Mouse (Mus musculus) heart, embryonic 14.5 days (tissue): ENCODE results near the gene Pex11g. TPM values are rescaled to one million over a fixed set of nuclear protein-coding genes. Genes with fewer than 3 reads are reported as not detected.

Source experiments
- ATAC-seq: fragments of 200-750 bp; cut with Nextera tagmentation; 2 replicates; pipeline ENCODE4 v1.8.0; 2017; ENCODE audit warnings: low read depth, moderate TSS enrichment; ENCODE audit not compliant: insufficient number of reproducible peaks, insufficient read depth, low FRiP score
- H3K27ac ChIP-seq, 2 experiments: fragments of 200-500 bp in 1 of 2; fragments of 300-500 bp in 1 of 2; sonication (generic) in 1 of 2; replicated peaks in 1 of 2; 2 replicates each; pipeline ENCODE4 v1.5.1; 2012 to 2014; ENCODE audit warnings: low read depth in 2 of 2, low read length in 2 of 2, control low read depth in 1 of 2, mild to moderate bottlenecking in 1 of 2, mixed read lengths in 1 of 2; ENCODE audit not compliant: control insufficient read depth in 1 of 2, insufficient read depth in 1 of 2
- H3K27me3 ChIP-seq: fragments of 300-500 bp; sonication (generic); 2 replicates; pipeline ENCODE4 v1.6.1; 2014; ENCODE audit warnings: mild to moderate bottlenecking, low read length, control low read depth; ENCODE audit not compliant: control insufficient read depth, insufficient read depth
- H3K36me3 ChIP-seq: fragments of 300-500 bp; sonication (generic); 2 replicates; pipeline ENCODE4 v1.6.1; 2014; ENCODE audit warnings: mild to moderate bottlenecking, control low read depth, low read length, mixed read lengths; ENCODE audit not compliant: control insufficient read depth, insufficient read depth
- H3K4me1 ChIP-seq, 2 experiments: fragments of 200-500 bp in 1 of 2; fragments of 300-500 bp in 1 of 2; sonication (generic) in 1 of 2; 2 replicates each; pipeline ENCODE4 v1.6.1; 2012 to 2014; ENCODE audit warnings: low read length in 2 of 2, control low read depth in 1 of 2, mixed read lengths in 1 of 2; ENCODE audit not compliant: control insufficient read depth in 2 of 2, insufficient read depth in 2 of 2
- H3K4me2 ChIP-seq: fragments of 300-500 bp; sonication (generic); 2 replicates; pipeline ENCODE4 v1.6.1; 2014; ENCODE audit warnings: mild to moderate bottlenecking, low read length
- H3K4me3 ChIP-seq, 2 experiments: fragments of 200-500 bp in 1 of 2; fragments of 300-500 bp in 1 of 2; sonication (generic) in 1 of 2; 2 replicates each; pipeline ENCODE4 v1.5.1; 2012 to 2014; ENCODE audit warnings: low read length in 2 of 2, mild to moderate bottlenecking in 2 of 2, control low read depth in 1 of 2, low read depth in 1 of 2, moderate library complexity in 1 of 2; ENCODE audit not compliant: control insufficient read depth in 1 of 2, insufficient read depth in 1 of 2
- H3K9ac ChIP-seq: fragments of 300-500 bp; sonication (generic); 2 replicates; pipeline ENCODE4 v1.6.1; 2014; ENCODE audit warnings: mild to moderate bottlenecking, low read length
- H3K9me3 ChIP-seq: fragments of 300-500 bp; sonication (generic); 2 replicates; pipeline ENCODE4 v1.6.1; 2016; ENCODE audit warnings: low read length, control low read depth; ENCODE audit not compliant: control insufficient read depth
- WGBS: fragments of 180-500 bp; shearing (Covaris S2); extraction: QIAGEN DNeasy Blood & Tissue Kit; methylation state at CpG from one replicate; pipeline ENCODE4 v1.1.7; 2014; 5-methylcytosine and 5-hydroxymethylcytosine counted together
- polyA plus RNA-seq: library from polyadenylated mRNA; unstranded; fragments of >200 nt; fragmentation: Nextera tagmentation; extraction: Ambion mirVana; gene quantifications from 2 replicates; pipeline ENCODE4 v1.2.1, GENCODE M21; 2014

Gene Pex11g
- polyA plus RNA-seq, 1 experiment from 2014 or later, result 5.0 TPM

DNA sequence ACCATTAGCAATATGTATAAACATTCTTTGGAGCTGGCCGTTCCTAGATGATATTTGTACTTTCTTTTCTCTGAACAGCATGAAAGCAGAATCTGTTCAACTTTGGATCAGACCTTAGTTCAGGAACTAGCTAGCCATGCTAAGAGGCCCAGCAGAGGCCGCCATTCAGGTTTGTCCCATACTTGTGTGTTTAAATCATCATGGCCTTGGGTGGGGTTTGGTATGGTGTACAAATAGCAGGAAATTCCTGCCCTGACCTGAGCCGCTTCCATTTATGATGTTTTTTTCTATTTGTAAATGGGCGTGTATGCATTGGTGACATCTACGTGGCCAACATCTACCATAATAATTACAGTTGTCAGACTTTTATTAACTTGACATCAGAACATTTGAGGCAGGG, 42.3 kb downstream of the Pex11g start:
- no peaks in the 10 kb centered on the region for H3K9me3 ChIP-seq
- H3K9ac ChIP-seq, result no peak overlapping the region
- H3K4me3 ChIP-seq, result no peak overlapping the region
- H3K36me3 ChIP-seq, result peaks cover 20% of the 10 kb centered on the region
- H3K27ac ChIP-seq, result no peak overlapping the region
- peaks cover 3 to 8% of the 10 kb centered on the region in 2 experiments for H3K4me1 ChIP-seq
- H3K27me3 ChIP-seq, result no peaks in the 10 kb centered on the region
- WGBS, result 91% methylated on average over 5 of the region's 5 CpGs
- H3K4me2 ChIP-seq, result no peak overlapping the region
- no peak for ATAC-seq

DNA sequence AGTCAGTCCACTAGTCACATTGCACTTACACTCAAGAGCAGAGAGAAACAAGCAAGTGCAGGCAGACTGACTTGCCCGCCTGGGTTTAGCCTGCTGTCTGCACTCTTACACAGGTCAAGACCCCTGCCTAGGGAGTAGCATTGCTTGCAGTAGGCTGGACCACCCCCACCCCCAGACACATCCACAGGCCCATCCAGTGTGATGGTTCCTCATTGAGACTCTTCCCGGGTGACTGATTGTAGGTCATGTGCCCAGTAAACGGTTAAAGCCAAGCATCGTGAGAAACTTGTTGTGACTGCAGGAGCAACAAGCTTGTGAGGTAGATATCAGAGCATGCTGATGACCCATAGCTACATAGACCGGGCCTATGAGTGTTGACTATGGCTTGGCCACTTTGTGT, 46.0 kb downstream of the Pex11g start:
- Histone ChIP-seq H3K4me1 (peaks cover 21 to 29% of the 10 kb centered on the region in 2 experiments), H3K27ac (no peak overlapping the region), H3K36me3 (no peaks in the 10 kb centered on the region), H3K4me3 (no peak overlapping the region), H3K9ac (no peak overlapping the region), H3K9me3 (no peaks in the 10 kb centered on the region), H3K27me3 (no peaks in the 10 kb centered on the region), H3K4me2 (no peak overlapping the region)
- 85% methylated on average over 5 of the region's 5 CpGs for WGBS
- no peak for ATAC-seq

DNA sequence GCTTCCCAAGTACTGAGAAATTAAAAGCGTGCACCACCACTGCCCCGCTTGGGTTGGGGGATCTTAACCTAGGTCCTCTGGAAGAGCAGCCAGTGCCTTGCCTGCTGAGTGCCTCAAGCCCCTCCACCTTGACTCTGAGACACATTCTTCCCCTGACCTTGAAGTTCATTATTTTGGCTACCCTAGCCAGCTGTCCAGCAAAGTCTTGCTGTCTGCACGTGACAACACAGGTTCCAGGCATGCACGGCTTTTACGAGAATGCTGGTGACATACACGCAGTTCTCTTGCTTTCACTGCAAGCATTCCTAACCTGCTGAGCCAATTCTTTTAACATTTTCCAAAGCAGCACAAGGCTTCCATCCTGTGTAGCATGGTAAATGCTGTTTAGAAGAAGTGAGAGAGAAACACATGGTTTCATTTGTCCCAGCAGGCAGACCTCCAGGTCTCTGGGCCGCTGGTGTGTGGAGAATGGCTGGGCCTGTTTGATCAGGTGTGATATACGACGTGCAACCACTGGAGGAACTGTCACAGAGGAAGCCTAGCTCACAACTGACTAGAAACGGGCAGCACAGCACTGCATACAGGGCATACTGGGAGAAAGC, 47.3 kb downstream of the Pex11g start:
- Histone ChIP-seq H3K27me3 (no peaks in the 10 kb centered on the region), H3K9me3 (no peaks in the 10 kb centered on the region), H3K4me3 (no peak overlapping the region), H3K27ac (peak overlapping the region; percentile 21 to 39), H3K36me3 (no peaks in the 10 kb centered on the region), H3K9ac (no peak overlapping the region), H3K4me2 (no peak overlapping the region), H3K4me1 (peaks cover 21 to 29% of the 10 kb centered on the region in 2 experiments)
- 60% methylated on average over 10 of the region's 10 CpGs for WGBS
- no peak for ATAC-seq

DNA sequence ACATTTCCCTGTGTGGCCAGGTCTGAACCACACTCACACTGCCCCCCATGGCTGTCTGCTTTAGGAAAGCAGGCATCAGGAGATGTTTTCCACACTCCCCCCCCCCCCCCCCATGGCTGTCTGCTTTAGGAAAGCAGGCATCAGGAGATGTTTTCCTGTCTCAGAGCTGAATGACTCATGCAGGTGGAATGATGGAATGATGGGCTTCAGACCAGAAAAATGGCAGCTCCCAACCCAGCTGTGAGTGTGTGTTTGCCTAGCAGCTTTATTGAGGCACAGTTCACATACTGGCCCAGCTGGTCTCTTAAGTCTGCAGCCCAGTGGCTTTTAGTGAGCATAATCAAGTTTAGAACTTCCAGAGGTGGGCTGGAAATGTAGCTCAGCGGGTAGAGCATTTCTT, 49.4 kb downstream of the Pex11g start:
- Histone ChIP-seq H3K27me3 (no peaks in the 10 kb centered on the region), H3K9me3 (no peaks in the 10 kb centered on the region), H3K4me1 (peaks cover 28 to 42% of the 10 kb centered on the region in 2 experiments), H3K36me3 (no peaks in the 10 kb centered on the region), H3K27ac (peak overlapping the region; percentile 60 to 72), H3K9ac (no peak overlapping the region), H3K4me2 (peak overlapping the region; percentile 33; the same call in 1 of the 2 replicates), H3K4me3 (no peak overlapping the region)
- peak; percentile 40; the same call in 1 of the 2 replicates for ATAC-seq
- 72% methylated on average over 1 of the region's 1 CpGs for WGBS

DNA sequence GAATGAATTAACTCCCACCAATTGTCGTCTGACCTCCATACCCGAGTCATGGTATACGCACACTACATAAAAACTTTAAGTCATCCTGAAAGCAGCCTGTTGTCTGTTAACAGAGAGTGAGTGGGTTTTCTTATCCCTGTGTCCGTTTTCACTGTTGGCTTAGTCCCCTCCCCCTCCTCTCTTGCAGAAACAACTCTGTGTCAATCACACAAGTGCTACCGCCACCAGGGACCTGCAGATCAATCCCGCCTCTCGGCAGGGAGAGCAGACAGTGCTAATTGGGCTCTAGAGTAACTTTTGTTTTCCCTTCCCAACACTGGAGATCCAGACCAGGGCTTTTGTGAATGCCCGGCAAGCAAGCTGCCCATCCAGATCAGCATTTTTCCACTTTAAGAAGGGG, 50.0 kb downstream of the Pex11g start:
- Histone ChIP-seq H3K27me3 (no peaks in the 10 kb centered on the region), H3K9ac (peak overlapping the region; percentile 42; the same call in 1 of the 2 replicates), H3K9me3 (no peaks in the 10 kb centered on the region), H3K27ac (peak overlapping the region; percentile 60 to 72), H3K4me3 (no peak overlapping the region), H3K36me3 (no peaks in the 10 kb centered on the region), H3K4me1 (peaks cover 28 to 44% of the 10 kb centered on the region in 2 experiments), H3K4me2 (peak overlapping the region; percentile 33)
- no peak for ATAC-seq
- 7% methylated on average over 8 of the region's 8 CpGs for WGBS

DNA sequence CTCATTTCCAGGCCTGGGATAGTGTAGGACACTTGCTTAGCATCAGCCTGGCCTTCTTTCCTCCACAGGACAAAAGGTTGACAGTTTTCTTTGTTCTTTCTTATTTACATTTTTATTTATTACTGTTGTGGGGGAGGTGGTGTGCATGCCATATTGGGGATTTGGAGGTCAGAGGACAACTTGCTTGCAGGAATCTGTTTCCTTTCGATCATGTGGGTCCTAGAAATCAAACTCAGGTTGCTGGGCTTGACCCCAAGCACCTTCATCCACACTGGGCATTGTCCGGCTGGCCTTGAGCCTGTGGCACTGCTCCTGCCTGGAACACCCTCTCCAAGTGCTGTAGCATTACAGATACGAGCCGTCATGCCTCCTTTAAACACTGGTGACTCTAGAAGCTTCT, 50.6 kb downstream of the Pex11g start:
- Histone ChIP-seq H3K4me2 (peak overlapping the region; percentile 33; the same call in 1 of the 2 replicates), H3K27ac (peak overlapping the region in 1 of 2 experiments; percentile 60; a peak in 1 of 4 replicates), H3K9ac (no peak overlapping the region), H3K9me3 (no peaks in the 10 kb centered on the region), H3K36me3 (no peaks in the 10 kb centered on the region), H3K4me3 (no peak overlapping the region), H3K4me1 (peaks cover 32 to 47% of the 10 kb centered on the region in 2 experiments), H3K27me3 (no peaks in the 10 kb centered on the region)
- WGBS, result 41% methylated on average over 4 of the region's 4 CpGs
- no peak for ATAC-seq

DNA sequence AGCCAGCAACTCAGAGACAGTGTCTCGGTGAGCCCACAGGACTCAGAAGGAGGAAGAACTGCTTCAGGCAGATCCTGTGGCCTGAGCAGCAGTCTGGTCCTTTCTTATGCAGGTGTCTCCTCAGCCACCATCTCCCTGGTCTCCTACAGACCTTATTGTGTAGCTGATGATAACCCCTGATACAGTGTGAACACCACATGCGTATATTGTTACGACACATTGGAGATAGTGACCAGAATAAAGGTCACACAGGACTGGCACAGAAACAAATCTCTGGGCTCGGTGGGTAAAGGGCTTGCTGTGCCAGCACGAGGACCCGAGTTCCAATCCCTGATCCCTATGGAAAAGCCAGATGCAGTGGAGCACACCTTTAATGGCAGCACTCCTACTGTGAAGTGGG, 51.8 kb downstream of the Pex11g start:
- no peak for ATAC-seq
- Histone ChIP-seq H3K27me3 (no peaks in the 10 kb centered on the region), H3K36me3 (no peaks in the 10 kb centered on the region), H3K4me1 (peaks cover 36 to 49% of the 10 kb centered on the region in 2 experiments), H3K4me3 (no peak overlapping the region), H3K27ac (no peak overlapping the region), H3K9me3 (no peaks in the 10 kb centered on the region), H3K9ac (no peak overlapping the region), H3K4me2 (no peak overlapping the region)
- 88% methylated on average over 6 of the region's 6 CpGs for WGBS

DNA sequence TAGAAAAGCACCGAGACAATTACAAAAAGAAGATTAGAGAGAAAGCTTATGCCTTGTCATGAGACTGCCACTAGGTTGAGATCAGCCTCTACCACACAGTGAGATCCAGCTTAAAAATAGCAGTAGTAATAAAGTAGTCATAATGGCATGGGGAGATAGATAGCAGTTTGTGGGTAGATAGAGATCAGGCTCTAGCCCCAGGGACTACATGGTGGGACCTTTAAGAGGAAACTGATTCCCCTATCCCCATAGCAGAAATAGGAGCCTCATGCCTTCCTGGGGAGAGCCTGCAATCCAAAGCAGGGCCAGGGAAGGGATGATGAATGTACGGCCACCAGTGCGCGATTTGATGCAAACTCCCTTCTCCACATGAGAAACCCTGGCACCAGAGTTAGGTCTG, 52.2 kb downstream of the Pex11g start:
- no peak for ATAC-seq
- no peak overlapping the region for H3K27ac ChIP-seq
- WGBS, result 68% methylated on average over 4 of the region's 4 CpGs
- no peak overlapping the region for H3K9ac ChIP-seq
- no peak overlapping the region for H3K4me2 ChIP-seq
- H3K36me3 ChIP-seq, result no peaks in the 10 kb centered on the region
- no peaks in the 10 kb centered on the region for H3K27me3 ChIP-seq
- H3K4me3 ChIP-seq, result no peak overlapping the region
- no peaks in the 10 kb centered on the region for H3K9me3 ChIP-seq
- H3K4me1 ChIP-seq, result peaks cover 33 to 45% of the 10 kb centered on the region in 2 experiments
